Mouse (Mus musculus): ENCODE measurements around the gene Slc9a9. TPM values are rescaled to one million over a fixed set of nuclear protein-coding genes. Genes with fewer than 3 reads are reported as not detected.

Gene Slc9a9
- polyA plus RNA-seq, 1 experiment from 2014 or later: 6.3 TPM

GRCm38 (mm10) chr9:94869023-94869799 is 199.5 kb downstream of the Slc9a9 start:
- Histone ChIP-seq H3K36me3 (replicated peaks; ENCODE audit: control insufficient read depth, insufficient read depth) (no peaks in the 10 kb centered on the region), H3K4me3 (replicated peaks; ENCODE audit: low read length) (no peak overlapping the region), H3K9me3 (ENCODE audit: control insufficient read depth, low read length) (no peaks in the 10 kb centered on the region), H3K9ac (no peak overlapping the region), H3K4me1 (replicated peaks; ENCODE audit: control insufficient read depth, insufficient read depth, low read length) (no peaks in the 10 kb centered on the region), H3K4me2 (replicated peaks) (no peak overlapping the region), H3K27me3 (ENCODE audit: control insufficient read depth, insufficient read depth, low read length) (no peaks in the 10 kb centered on the region), H3K27ac (no peak overlapping the region)
- ATAC-seq (ENCODE audit: low FRiP score) (no peak), DNase-seq (ENCODE audit: low spot score) (no peak)
- WGBS: 81% methylated on average over 4 of the region's 4 CpGs

- no peak overlapping the region for H3K27ac ChIP-seq
- no peaks in the 10 kb centered on the region for H3K36me3 ChIP-seq (replicated peaks; ENCODE audit: control insufficient read depth, insufficient read depth)
- ATAC-seq (ENCODE audit: low FRiP score) (no peak), DNase-seq (ENCODE audit: low spot score) (no peak)
- H3K27me3 ChIP-seq (ENCODE audit: control insufficient read depth, insufficient read depth, low read length): no peaks in the 10 kb centered on the region
- H3K4me3 ChIP-seq (replicated peaks; ENCODE audit: low read length): no peak overlapping the region
- no peaks in the 10 kb centered on the region for H3K4me1 ChIP-seq (replicated peaks; ENCODE audit: control insufficient read depth, insufficient read depth, low read length)
- no peak overlapping the region for H3K4me2 ChIP-seq (replicated peaks)
- no peaks in the 10 kb centered on the region for H3K9me3 ChIP-seq (ENCODE audit: control insufficient read depth, low read length)
- H3K9ac ChIP-seq: no peak overlapping the region
- 98% methylated on average over 3 of the region's 3 CpGs for WGBS
Observed at GRCm38 (mm10) chr9:94882517-94882916, 212.8 kb downstream of the Slc9a9 start.

- no peaks in the 10 kb centered on the region for H3K4me1 ChIP-seq (replicated peaks; ENCODE audit: control insufficient read depth, insufficient read depth, low read length)
- H3K27ac ChIP-seq: no peak overlapping the region
- no peak for ATAC-seq (ENCODE audit: low FRiP score)
- 88% methylated on average over 5 of the region's 5 CpGs for WGBS
- H3K4me3 ChIP-seq (replicated peaks; ENCODE audit: low read length): no peak overlapping the region
- no peak for DNase-seq (ENCODE audit: low spot score)
- no peaks in the 10 kb centered on the region for H3K9me3 ChIP-seq (ENCODE audit: control insufficient read depth, low read length)
- no peak overlapping the region for H3K4me2 ChIP-seq (replicated peaks)
- H3K9ac ChIP-seq: no peak overlapping the region
- H3K36me3 ChIP-seq (replicated peaks; ENCODE audit: control insufficient read depth, insufficient read depth): no peaks in the 10 kb centered on the region
- no peaks in the 10 kb centered on the region for H3K27me3 ChIP-seq (ENCODE audit: control insufficient read depth, insufficient read depth, low read length)
Observed at GRCm38 (mm10) chr9:94883435-94883834, 213.7 kb downstream of the Slc9a9 start.

- Histone ChIP-seq H3K27ac (no peak overlapping the region), H3K4me3 (replicated peaks; ENCODE audit: low read length) (no peak overlapping the region), H3K36me3 (replicated peaks; ENCODE audit: control insufficient read depth, insufficient read depth) (no peaks in the 10 kb centered on the region), H3K9ac (no peak overlapping the region), H3K4me2 (replicated peaks) (no peak overlapping the region), H3K9me3 (ENCODE audit: control insufficient read depth, low read length) (no peaks in the 10 kb centered on the region), H3K4me1 (replicated peaks; ENCODE audit: control insufficient read depth, insufficient read depth, low read length) (no peaks in the 10 kb centered on the region), H3K27me3 (ENCODE audit: control insufficient read depth, insufficient read depth, low read length) (no peaks in the 10 kb centered on the region)
- no peak for ATAC-seq (ENCODE audit: low FRiP score)
- no peak for DNase-seq (ENCODE audit: low spot score)
- 76% methylated on average over 1 of the region's 1 CpGs for WGBS
Observed at GRCm38 (mm10) chr9:94885151-94885550, 215.4 kb downstream of the Slc9a9 start.

GRCm38 (mm10) chr9:94889647-94890046 is 219.9 kb downstream of the Slc9a9 start:
- H3K9ac ChIP-seq: no peak overlapping the region
- peaks cover 2% of the 10 kb centered on the region; the same call in 1 of the 2 replicates for H3K9me3 ChIP-seq (ENCODE audit: control insufficient read depth, low read length)
- H3K36me3 ChIP-seq (replicated peaks; ENCODE audit: control insufficient read depth, insufficient read depth): no peaks in the 10 kb centered on the region
- no peak for ATAC-seq (ENCODE audit: low FRiP score)
- no peak overlapping the region for H3K27ac ChIP-seq
- no peaks in the 10 kb centered on the region for H3K4me1 ChIP-seq (replicated peaks; ENCODE audit: control insufficient read depth, insufficient read depth, low read length)
- no peaks in the 10 kb centered on the region for H3K27me3 ChIP-seq (ENCODE audit: control insufficient read depth, insufficient read depth, low read length)
- H3K4me2 ChIP-seq (replicated peaks): no peak overlapping the region
- no peak for DNase-seq (ENCODE audit: low spot score)
- H3K4me3 ChIP-seq (replicated peaks; ENCODE audit: low read length): no peak overlapping the region

GRCm38 (mm10) chr9:94895882-94896281 is 226.2 kb downstream of the Slc9a9 start:
- Histone ChIP-seq H3K4me2 (replicated peaks) (no peak overlapping the region), H3K36me3 (replicated peaks; ENCODE audit: control insufficient read depth, insufficient read depth) (no peaks in the 10 kb centered on the region), H3K4me3 (replicated peaks; ENCODE audit: low read length) (no peak overlapping the region), H3K27me3 (ENCODE audit: control insufficient read depth, insufficient read depth, low read length) (no peaks in the 10 kb centered on the region), H3K4me1 (replicated peaks; ENCODE audit: control insufficient read depth, insufficient read depth, low read length) (no peaks in the 10 kb centered on the region), H3K9ac (no peak overlapping the region), H3K9me3 (ENCODE audit: control insufficient read depth, low read length) (peaks cover 7% of the 10 kb centered on the region), H3K27ac (no peak overlapping the region)
- DNase-seq (ENCODE audit: low spot score) (no peak), ATAC-seq (ENCODE audit: low FRiP score) (no peak)
- WGBS: 88% methylated on average over 5 of the region's 5 CpGs

- no peak for ATAC-seq (ENCODE audit: low FRiP score)
- no peak for DNase-seq (ENCODE audit: low spot score)
- Histone ChIP-seq H3K27me3 (ENCODE audit: control insufficient read depth, insufficient read depth, low read length) (no peaks in the 10 kb centered on the region), H3K4me3 (replicated peaks; ENCODE audit: low read length) (no peak overlapping the region), H3K4me1 (replicated peaks; ENCODE audit: control insufficient read depth, insufficient read depth, low read length) (no peaks in the 10 kb centered on the region), H3K9me3 (ENCODE audit: control insufficient read depth, low read length) (no peaks in the 10 kb centered on the region), H3K36me3 (replicated peaks; ENCODE audit: control insufficient read depth, insufficient read depth) (no peaks in the 10 kb centered on the region), H3K4me2 (replicated peaks) (no peak overlapping the region), H3K27ac (no peak overlapping the region), H3K9ac (no peak overlapping the region)
Observed at GRCm38 (mm10) chr9:94904180-94904579, 234.5 kb downstream of the Slc9a9 start.

- Histone ChIP-seq H3K4me3 (replicated peaks; ENCODE audit: low read length) (no peak overlapping the region), H3K4me2 (replicated peaks) (no peak overlapping the region), H3K27me3 (ENCODE audit: control insufficient read depth, insufficient read depth, low read length) (no peaks in the 10 kb centered on the region), H3K9ac (no peak overlapping the region), H3K27ac (no peak overlapping the region), H3K36me3 (replicated peaks; ENCODE audit: control insufficient read depth, insufficient read depth) (no peaks in the 10 kb centered on the region), H3K9me3 (ENCODE audit: control insufficient read depth, low read length) (no peaks in the 10 kb centered on the region), H3K4me1 (replicated peaks; ENCODE audit: control insufficient read depth, insufficient read depth, low read length) (no peaks in the 10 kb centered on the region)
- DNase-seq (ENCODE audit: low spot score) (no peak), ATAC-seq (ENCODE audit: low FRiP score) (no peak)
- 90% methylated on average over 4 of the region's 4 CpGs for WGBS
Observed at GRCm38 (mm10) chr9:94907020-94907610, 237.4 kb downstream of the Slc9a9 start.

GRCm38 (mm10) chr9:94912071-94912470 is 242.4 kb downstream of the Slc9a9 start:
- H3K27me3 ChIP-seq (ENCODE audit: control insufficient read depth, insufficient read depth, low read length): no peaks in the 10 kb centered on the region
- DNase-seq (ENCODE audit: low spot score) (no peak), ATAC-seq (ENCODE audit: low FRiP score) (no peak)
- no peaks in the 10 kb centered on the region for H3K4me1 ChIP-seq (replicated peaks; ENCODE audit: control insufficient read depth, insufficient read depth, low read length)
- no peaks in the 10 kb centered on the region for H3K9me3 ChIP-seq (ENCODE audit: control insufficient read depth, low read length)
- H3K4me3 ChIP-seq (replicated peaks; ENCODE audit: low read length): no peak overlapping the region
- WGBS: 90% methylated on average over 9 of the region's 9 CpGs
- H3K27ac ChIP-seq: no peak overlapping the region
- no peak overlapping the region for H3K9ac ChIP-seq
- no peaks in the 10 kb centered on the region for H3K36me3 ChIP-seq (replicated peaks; ENCODE audit: control insufficient read depth, insufficient read depth)
- H3K4me2 ChIP-seq (replicated peaks): no peak overlapping the region
